Mouse (Mus musculus): ENCODE data around the gene D430019H16Rik. TPM values are rescaled to one million over a fixed set of nuclear protein-coding genes. Genes with fewer than 3 reads are reported as not detected.

Gene D430019H16Rik
- polyA plus RNA-seq, 1 experiment: not detected

- no peaks in the 10 kb centered on the region for H3K36me3 ChIP-seq (replicated peaks; ENCODE audit: low read length)
- TF ChIP-seq GATA1 (IDR thresholded peaks at IDR 0.05; ENCODE audit: borderline replicate concordance, low read length) (no peak), FLI1 (IDR thresholded peaks at IDR 0.05; ENCODE audit: low read length) (no peak)
- peaks cover 6% of the 10 kb centered on the region for H3K27me3 ChIP-seq (replicated peaks)
- no peak overlapping the region for H3K4me3 ChIP-seq (replicated peaks)
- peaks cover 41% of the 10 kb centered on the region for H3K9me3 ChIP-seq
- peaks cover 14% of the 10 kb centered on the region for H3K4me1 ChIP-seq
Observed at GRCm38 (mm10) chr12:105531724-105532371, 78.2 kb downstream of the D430019H16Rik start.

GRCm38 (mm10) chr12:105534842-105535241 is 81.2 kb downstream of the D430019H16Rik start:
- TF ChIP-seq GATA1 (IDR thresholded peaks at IDR 0.05; ENCODE audit: borderline replicate concordance, low read length): no peak
- no peak for TF ChIP-seq FLI1 (IDR thresholded peaks at IDR 0.05; ENCODE audit: low read length)

DNA sequence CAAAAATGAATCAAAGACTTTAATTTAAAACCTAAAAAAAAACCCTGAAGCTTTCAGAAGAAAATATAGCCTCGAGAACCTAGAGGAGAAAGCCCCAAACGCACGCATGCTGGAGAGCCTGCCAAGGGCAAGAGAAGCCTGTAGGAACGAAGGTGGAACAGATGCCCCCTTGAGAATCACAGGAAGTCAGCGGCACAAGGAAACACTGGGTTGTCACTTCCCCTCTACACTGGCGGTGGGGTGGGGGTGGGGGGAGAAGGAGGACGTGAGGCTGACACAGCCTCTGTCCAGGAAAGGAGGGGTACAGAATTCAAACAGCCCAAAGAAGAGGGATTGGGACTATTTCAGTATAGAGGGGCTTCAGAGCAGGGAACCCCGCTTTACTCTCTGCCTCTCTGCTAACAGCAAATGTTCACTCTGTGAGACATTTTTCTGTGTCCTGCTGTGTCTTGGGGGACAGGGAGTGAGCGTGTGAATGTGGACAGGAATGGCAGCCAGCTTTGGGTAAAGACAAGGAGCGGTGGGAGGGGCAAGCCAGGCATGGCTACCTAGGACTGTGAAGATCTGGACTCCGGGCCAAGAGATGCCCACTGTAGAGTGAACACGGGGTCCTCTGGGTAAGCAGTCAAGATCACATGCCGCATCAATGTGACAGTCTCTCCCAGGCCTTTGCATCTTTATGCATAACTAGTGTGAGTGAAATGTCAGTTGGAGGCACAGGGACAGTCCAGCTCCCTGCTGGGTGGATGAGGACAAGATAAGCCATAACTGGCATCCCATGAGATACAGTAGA is 82.5 kb downstream of the D430019H16Rik start:
- Histone ChIP-seq H3K4me1 (peaks cover 4% of the 10 kb centered on the region; the same call in 1 of the 2 replicates), H3K27me3 (replicated peaks) (peaks cover 5% of the 10 kb centered on the region), H3K36me3 (replicated peaks; ENCODE audit: low read length) (no peaks in the 10 kb centered on the region), H3K4me3 (replicated peaks) (no peak overlapping the region), H3K9me3 (peaks cover 36% of the 10 kb centered on the region)
- TF ChIP-seq FLI1 (IDR thresholded peaks at IDR 0.05; ENCODE audit: low read length): no peak
- no peak for TF ChIP-seq GATA1 (IDR thresholded peaks at IDR 0.05; ENCODE audit: borderline replicate concordance, low read length)

More at GRCm38 (mm10) chr12:105534842-105535241, 81.2 kb downstream of the D430019H16Rik start:
- peaks cover 34% of the 10 kb centered on the region for H3K9me3 ChIP-seq
- H3K36me3 ChIP-seq (replicated peaks; ENCODE audit: low read length): no peaks in the 10 kb centered on the region
- H3K27me3 ChIP-seq (replicated peaks): peaks cover 6% of the 10 kb centered on the region
- H3K4me3 ChIP-seq (replicated peaks): no peak overlapping the region
- H3K4me1 ChIP-seq: peaks cover 4% of the 10 kb centered on the region; the same call in 1 of the 2 replicates

- peaks cover 1% of the 10 kb centered on the region for H3K27me3 ChIP-seq (replicated peaks)
- peaks cover 4% of the 10 kb centered on the region; the same call in 1 of the 2 replicates for H3K4me1 ChIP-seq
- no peak overlapping the region for H3K4me3 ChIP-seq (replicated peaks)
- TF ChIP-seq GATA1 (IDR thresholded peaks at IDR 0.05; ENCODE audit: borderline replicate concordance, low read length) (no peak), FLI1 (IDR thresholded peaks at IDR 0.05; ENCODE audit: low read length) (no peak)
- no peaks in the 10 kb centered on the region for H3K36me3 ChIP-seq (replicated peaks; ENCODE audit: low read length)
- peaks cover 31% of the 10 kb centered on the region for H3K9me3 ChIP-seq
Observed at GRCm38 (mm10) chr12:105537162-105537561, 83.5 kb downstream of the D430019H16Rik start.

GRCm38 (mm10) chr12:105539649-105540048 is 86.0 kb downstream of the D430019H16Rik start:
- H3K4me3 ChIP-seq (replicated peaks): no peak overlapping the region
- no peaks in the 10 kb centered on the region for H3K27me3 ChIP-seq (replicated peaks)
- TF ChIP-seq GATA1 (IDR thresholded peaks at IDR 0.05; ENCODE audit: borderline replicate concordance, low read length) (no peak), FLI1 (IDR thresholded peaks at IDR 0.05; ENCODE audit: low read length) (no peak)
- H3K9me3 ChIP-seq: peaks cover 25% of the 10 kb centered on the region
- peaks cover 4% of the 10 kb centered on the region; the same call in 1 of the 2 replicates for H3K4me1 ChIP-seq
- H3K36me3 ChIP-seq (replicated peaks; ENCODE audit: low read length): no peaks in the 10 kb centered on the region

- Histone ChIP-seq H3K4me3 (replicated peaks) (no peak overlapping the region), H3K27me3 (replicated peaks) (peaks cover 7% of the 10 kb centered on the region), H3K9me3 (peaks cover 18% of the 10 kb centered on the region), H3K4me1 (no peaks in the 10 kb centered on the region; the same call in 1 of the 2 replicates), H3K36me3 (replicated peaks; ENCODE audit: low read length) (no peaks in the 10 kb centered on the region)
- TF ChIP-seq FLI1 (IDR thresholded peaks at IDR 0.05; ENCODE audit: low read length) (no peak), GATA1 (IDR thresholded peaks at IDR 0.05; ENCODE audit: borderline replicate concordance, low read length) (no peak)
Observed at GRCm38 (mm10) chr12:105541590-105542402, 88.1 kb downstream of the D430019H16Rik start.

- no peak for TF ChIP-seq GATA1 (IDR thresholded peaks at IDR 0.05; ENCODE audit: borderline replicate concordance, low read length)
- no peak for TF ChIP-seq FLI1 (IDR thresholded peaks at IDR 0.05; ENCODE audit: low read length)
- H3K27me3 ChIP-seq (replicated peaks): peaks cover 13% of the 10 kb centered on the region
Observed at GRCm38 (mm10) chr12:105542513-105542912, 88.9 kb downstream of the D430019H16Rik start.

More at GRCm38 (mm10) chr12:105542513-105542912, 88.9 kb downstream of the D430019H16Rik start:
- no peaks in the 10 kb centered on the region; the same call in 1 of the 2 replicates for H3K4me1 ChIP-seq
- no peak overlapping the region for H3K4me3 ChIP-seq (replicated peaks)
- H3K36me3 ChIP-seq (replicated peaks; ENCODE audit: low read length): no peaks in the 10 kb centered on the region
- peaks cover 18% of the 10 kb centered on the region for H3K9me3 ChIP-seq

Other genes starting within 250 kb of the D430019H16Rik start
- not detected in 2 replicates for gene Tcl1, start 231.1 kb upstream of the D430019H16Rik start, polyA plus RNA-seq (2012; ENCODE audit: insufficient read depth, low replicate concordance)
- gene Tunar, start 120.0 kb upstream of the D430019H16Rik start, polyA plus RNA-seq (2012; ENCODE audit: insufficient read depth, low replicate concordance): not detected in 2 replicates
- gene Bdkrb2, start 109.4 kb downstream of the D430019H16Rik start, polyA plus RNA-seq (2012; ENCODE audit: insufficient read depth, low replicate concordance): not detected in 2 replicates
- not detected in 2 replicates for gene Bdkrb1, start 149.2 kb downstream of the D430019H16Rik start, polyA plus RNA-seq (2012; ENCODE audit: insufficient read depth, low replicate concordance)
- gene Gskip, start 231.0 kb downstream of the D430019H16Rik start, polyA plus RNA-seq (2012; ENCODE audit: insufficient read depth, low replicate concordance): 4.2 TPM in 1 of 2 replicates, not detected in the other
- 3.5 and 4.4 TPM in 2 replicates for gene Atg2b, start 231.4 kb downstream of the D430019H16Rik start, polyA plus RNA-seq (2012; ENCODE audit: insufficient read depth, low replicate concordance)